Mouse (Mus musculus): ENCODE results near the gene Upk3bl. TPM values are rescaled to one million over a fixed set of nuclear protein-coding genes. Genes with fewer than 3 reads are reported as not detected.

Gene Upk3bl
- total and polyA plus RNA-seq, 3 experiments = not detected

- Histone ChIP-seq H3K27me3 (ENCODE audit: control insufficient read depth in 1 of 2, insufficient read depth in 2 of 2, low read length in 2 of 2) (no peaks in the 10 kb centered on the region), H3K4me3 (ENCODE audit: control insufficient read depth in 1 of 2, insufficient read depth in 1 of 2, low read depth in 2 of 2, low read length in 2 of 2) (no peak overlapping the region), H3K36me3 (ENCODE audit: control insufficient read depth in 1 of 2, insufficient read depth in 2 of 2, low read length in 2 of 2) (no peaks in the 10 kb centered on the region), H3K9ac (ENCODE audit: control insufficient read depth, low read depth, low read length, poor library complexity, severe bottlenecking) (no peak overlapping the region), H3K9me3 (replicated peaks; ENCODE audit: insufficient read depth, low read length) (no peaks in the 10 kb centered on the region), H3K4me1 (ENCODE audit: control insufficient read depth in 1 of 2, insufficient read depth in 2 of 2, low read length in 2 of 2) (no peaks in the 10 kb centered on the region; a peak in 2 of 4 replicates), H3K27ac (ENCODE audit: control insufficient read depth, low read depth, low read length) (no peak overlapping the region), H3K79me2 (ENCODE audit: control insufficient read depth, insufficient read depth, low read length, poor library complexity) (no peaks in the 10 kb centered on the region)
- DNase-seq (ENCODE audit: low read depth, low spot score) = no peak
- TF ChIP-seq HCFC1 (IDR thresholded peaks at IDR 0.05; ENCODE audit: low read depth, low read length) = no peak
- TF ChIP-seq ZMIZ1 (IDR thresholded peaks at IDR 0.05; ENCODE audit: low read depth, low read length) = no peak
- no peak for TF ChIP-seq MAFK (IDR thresholded peaks at IDR 0.05; ENCODE audit: borderline replicate concordance, low read depth, low read length)
- TF ChIP-seq ZKSCAN1 (IDR thresholded peaks at IDR 0.05; ENCODE audit: low read depth, low read length) = no peak
- TF ChIP-seq E2F4 (IDR thresholded peaks at IDR 0.05; ENCODE audit: borderline replicate concordance, low read depth, low read length) = no peak
- TF ChIP-seq UBTF (IDR thresholded peaks at IDR 0.05; ENCODE audit: borderline replicate concordance, insufficient read depth, low read depth, low read length) = no peak
- TF ChIP-seq POLR2AphosphoS2 (IDR thresholded peaks at IDR 0.05; ENCODE audit: low read length) = no peak
- TF ChIP-seq MAX (IDR thresholded peaks at IDR 0.05; ENCODE audit: low read length) = no peak
- no peak for TF ChIP-seq USF2 (IDR thresholded peaks at IDR 0.05; ENCODE audit: borderline replicate concordance in 1 of 2, insufficient read depth in 1 of 2, low read depth in 1 of 2, low read length in 2 of 2)
- TF ChIP-seq TCF12 (IDR thresholded peaks at IDR 0.05; ENCODE audit: low read depth, low read length) = no peak
- no peak for TF ChIP-seq JUND (IDR thresholded peaks at IDR 0.05; ENCODE audit: low read depth, low read length)
- TF ChIP-seq NRF1 (IDR thresholded peaks at IDR 0.05; ENCODE audit: insufficient read depth, low read depth, low read length, poor library complexity, severe bottlenecking) = no peak
- no peak for TF ChIP-seq SMC3 (IDR thresholded peaks at IDR 0.05; ENCODE audit: low read depth, low read length)
- no peak for TF ChIP-seq MEF2A (IDR thresholded peaks at IDR 0.05; ENCODE audit: extremely low read depth, insufficient replicate concordance, low read depth, low read length, poor library complexity, severe bottlenecking)
- TF ChIP-seq POLR2A (IDR thresholded peaks at IDR 0.05; ENCODE audit: control insufficient read depth in 1 of 2, insufficient read depth in 1 of 2, low read depth in 1 of 2, low read length in 2 of 2, poor library complexity in 1 of 2) = no peak
- TF ChIP-seq CHD1 (IDR thresholded peaks at IDR 0.05; ENCODE audit: low read depth, low read length) = no peak
Measured at GRCm38 (mm10) chr5:136049926-136050325, 4.4 kb upstream of the Upk3bl start.

- H3K27ac ChIP-seq (ENCODE audit: control insufficient read depth, low read depth, low read length) = no peak overlapping the region
- DNase-seq (ENCODE audit: low read depth, low spot score) = no peak
Measured at GRCm38 (mm10) chr5:136051231-136052085, 2.8 kb upstream of the Upk3bl start.

More at GRCm38 (mm10) chr5:136051231-136052085, 2.8 kb upstream of the Upk3bl start:
- no peak overlapping the region for H3K9ac ChIP-seq (ENCODE audit: control insufficient read depth, low read depth, low read length, poor library complexity, severe bottlenecking)
- no peaks in the 10 kb centered on the region for H3K4me1 ChIP-seq (ENCODE audit: control insufficient read depth in 1 of 2, insufficient read depth in 2 of 2, low read length in 2 of 2)
- H3K9me3 ChIP-seq (replicated peaks; ENCODE audit: insufficient read depth, low read length) = no peaks in the 10 kb centered on the region
- H3K36me3 ChIP-seq (ENCODE audit: control insufficient read depth in 1 of 2, insufficient read depth in 2 of 2, low read length in 2 of 2) = no peaks in the 10 kb centered on the region
- no peak overlapping the region for H3K4me3 ChIP-seq (ENCODE audit: control insufficient read depth in 1 of 2, insufficient read depth in 1 of 2, low read depth in 2 of 2, low read length in 2 of 2)
- H3K79me2 ChIP-seq (ENCODE audit: control insufficient read depth, insufficient read depth, low read length, poor library complexity) = no peaks in the 10 kb centered on the region
- H3K27me3 ChIP-seq (ENCODE audit: control insufficient read depth in 1 of 2, insufficient read depth in 2 of 2, low read length in 2 of 2) = peaks cover 0 to 2% of the 10 kb centered on the region in 2 experiments; a peak in 1 of 4 replicates
- TF ChIP-seq RCOR1 (IDR thresholded peaks at IDR 0.05; ENCODE audit: low read depth, low read length) = no peak
- no peak for TF ChIP-seq UBTF (IDR thresholded peaks at IDR 0.05; ENCODE audit: borderline replicate concordance, insufficient read depth, low read depth, low read length)
- TF ChIP-seq MYC (IDR thresholded peaks at IDR 0.05; ENCODE audit: low read depth, low read length) = no peak
- TF ChIP-seq GATA1 (IDR thresholded peaks at IDR 0.05; ENCODE audit: low read depth, low read length) = no peak
- TF ChIP-seq CTCF (IDR thresholded peaks at IDR 0.05 in 2 of 3, conservative IDR thresholded peaks at IDR 0.05 in 1 of 3; ENCODE audit: control insufficient read depth in 1 of 3, insufficient read depth in 1 of 3, low read depth in 2 of 3, low read length in 3 of 3, poor library complexity in 1 of 3, severe bottlenecking in 1 of 3) = no peak
- TF ChIP-seq ELF1 (IDR thresholded peaks at IDR 0.05; ENCODE audit: low read depth, low read length) = no peak
- TF ChIP-seq CHD2 (IDR thresholded peaks at IDR 0.05; ENCODE audit: low read length) = no peak
- no peak for TF ChIP-seq MXI1 (IDR thresholded peaks at IDR 0.05; ENCODE audit: low read depth, low read length)
- TF ChIP-seq USF1 (IDR thresholded peaks at IDR 0.05; ENCODE audit: low read depth, low read length) = no peak
- no peak for TF ChIP-seq RAD21 (IDR thresholded peaks at IDR 0.05; ENCODE audit: low read depth, low read length)
- no peak for TF ChIP-seq MAX (IDR thresholded peaks at IDR 0.05; ENCODE audit: low read length)

All from MEL (cell line).